Mouse (Mus musculus) cerebellum, adult 2 months (tissue): ENCODE measurements around the gene Nipal3.

Source experiments
- CTCF ChIP-seq: fragments of 200-500 bp; IDR thresholded peaks from 2 replicates; pipeline ENCODE4 v1.5.1; 2011; ENCODE audit warnings: low read depth, mild to moderate bottlenecking, control low read depth, low read length, moderate library complexity, borderline replicate concordance; ENCODE audit not compliant: insufficient read depth
- POLR2A ChIP-seq: fragments of 200-500 bp; IDR thresholded peaks from 2 replicates; pipeline ENCODE4 v1.6.1; 2011; ENCODE audit warnings: low read length, control low read depth, borderline replicate concordance; ENCODE audit not compliant: insufficient read depth

DNA sequence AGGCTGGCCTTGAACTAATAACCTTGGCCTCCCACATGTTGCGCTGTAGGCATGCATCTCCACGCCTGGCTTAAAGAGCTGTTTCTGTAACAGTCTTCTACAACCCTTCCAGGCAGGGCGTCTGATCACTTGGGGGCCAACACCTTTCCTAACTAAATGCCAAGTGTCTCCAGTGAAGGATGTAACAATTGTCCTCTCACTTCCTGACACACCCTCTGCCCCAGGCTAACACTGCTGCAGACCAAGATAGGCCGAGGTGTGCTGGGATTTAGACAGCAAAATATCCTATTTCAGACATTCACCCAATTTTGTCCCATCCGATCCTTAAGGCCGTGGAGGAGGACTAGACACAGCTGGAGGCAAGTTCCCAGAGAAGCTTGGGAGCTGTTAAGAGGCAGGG, 41.7 kb downstream of the Nipal3 start:
- TF ChIP-seq CTCF (no peak), POLR2A (no peak)
